Mouse (Mus musculus) hindbrain, embryonic 16.5 days (tissue): Measurements from ENCODE around the gene Olig1. TPM values are rescaled to one million over a fixed set of nuclear protein-coding genes. Genes with fewer than 3 reads are reported as not detected.
A peak's percentile ranks its signal among the peaks of the same experiment; 100 is the strongest.

Experiments used
- ATAC-seq: fragments of 200-750 bp; cut with Nextera tagmentation; 2 replicates; pipeline ENCODE4 v1.8.0; 2017; ENCODE audit warnings: moderate TSS enrichment, moderate library complexity
- H3K27ac ChIP-seq: fragments of 300-500 bp; sonication (generic); 2 replicates; pipeline ENCODE4 v1.5.1; 2014; ENCODE audit warnings: low read depth, mild to moderate bottlenecking, control low read depth, low read length, moderate library complexity
- H3K27me3 ChIP-seq: fragments of 300-500 bp; sonication (generic); replicated peaks from 2 replicates; pipeline ENCODE4 v1.6.1; 2014; ENCODE audit warnings: low read length; ENCODE audit not compliant: control insufficient read depth, insufficient read depth
- H3K36me3 ChIP-seq: fragments of 300-500 bp; sonication (generic); 2 replicates; pipeline ENCODE4 v1.6.1; 2014; ENCODE audit warnings: mild to moderate bottlenecking, low read length, moderate library complexity, mixed read lengths; ENCODE audit not compliant: control insufficient read depth, insufficient read depth
- H3K4me1 ChIP-seq: fragments of 300-500 bp; sonication (generic); 2 replicates; pipeline ENCODE4 v1.6.1; 2014; ENCODE audit warnings: low read depth, low read length; ENCODE audit not compliant: control insufficient read depth, insufficient read depth
- H3K4me2 ChIP-seq: fragments of 300-500 bp; sonication (generic); 2 replicates; pipeline ENCODE4 v1.6.1; 2014; ENCODE audit warnings: mild to moderate bottlenecking, low read length, control low read depth, moderate library complexity
- H3K4me3 ChIP-seq: fragments of 300-500 bp; sonication (generic); 2 replicates; pipeline ENCODE4 v1.5.1; 2014; ENCODE audit warnings: mild to moderate bottlenecking, low read length, control low read depth, moderate library complexity
- H3K9ac ChIP-seq: fragments of 300-500 bp; sonication (generic); 2 replicates; pipeline ENCODE4 v1.6.1; 2014; ENCODE audit warnings: low read depth, mild to moderate bottlenecking, control low read depth, low read length, moderate library complexity
- H3K9me3 ChIP-seq: fragments of 300-500 bp; sonication (generic); 2 replicates; pipeline ENCODE4 v1.6.1; 2014; ENCODE audit warnings: mild to moderate bottlenecking, low read length, moderate library complexity; ENCODE audit not compliant: control insufficient read depth
- WGBS: fragments of 180-500 bp; shearing (Covaris S2); extraction: QIAGEN DNeasy Blood & Tissue Kit; methylation state at CpG from one replicate; pipeline ENCODE4 v1.1.7; 2014; 5-methylcytosine and 5-hydroxymethylcytosine counted together
- polyA plus RNA-seq: library from polyadenylated mRNA; unstranded; fragments of >200 nt; fragmentation: Nextera tagmentation; extraction: Ambion mirVana; gene quantifications from 2 replicates; pipeline ENCODE4 v1.2.1, GENCODE M21; 2015

Gene Olig1
- polyA plus RNA-seq, 1 experiment from 2014 or later = 190 TPM

DNA sequence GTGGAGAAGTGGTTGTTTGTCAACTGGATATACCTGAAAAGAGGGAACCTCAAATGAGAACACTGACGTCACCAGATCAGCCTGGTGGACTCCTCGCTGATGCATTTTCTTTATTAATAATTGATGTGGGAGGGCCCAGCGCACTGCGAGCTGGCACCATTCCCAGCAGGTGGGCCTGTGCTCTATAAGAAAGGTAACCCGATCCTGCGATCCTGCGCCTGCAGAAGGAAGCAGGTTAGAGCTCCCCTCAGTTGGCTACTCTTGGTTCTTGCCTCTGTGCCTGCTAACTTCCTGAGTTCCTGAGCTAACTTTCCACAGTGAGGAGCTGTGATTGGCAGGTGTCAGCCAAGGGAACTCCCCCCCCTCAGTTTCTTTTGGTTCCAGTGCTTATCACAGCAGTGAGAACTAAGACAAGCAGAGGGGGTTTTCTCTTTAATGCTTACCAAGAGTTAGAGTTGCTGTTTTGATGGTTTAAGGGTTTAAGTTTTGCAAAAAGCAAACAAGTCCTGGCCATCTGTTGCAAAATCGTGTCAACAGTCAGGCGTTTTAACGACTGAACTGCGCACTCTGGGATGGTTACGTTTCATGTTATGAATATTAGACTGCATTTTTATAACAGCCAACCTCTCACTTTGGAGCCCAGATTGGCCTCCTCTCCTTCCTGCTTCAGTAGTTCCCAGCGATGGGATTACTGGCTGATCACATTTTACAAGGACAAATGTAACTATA, 684 bp upstream of the Olig1 start:
- no peak for ATAC-seq
- peak overlapping the region; percentile 87 for H3K4me2 ChIP-seq
- H3K4me3 ChIP-seq = peak overlapping the region; percentile 53
- WGBS = 4% methylated on average over 13 of the region's 13 CpGs
- H3K27ac ChIP-seq = no peak overlapping the region
- peaks cover 83% of the 10 kb centered on the region for H3K27me3 ChIP-seq
- H3K9me3 ChIP-seq = no peaks in the 10 kb centered on the region
- H3K4me1 ChIP-seq = peaks cover 21% of the 10 kb centered on the region
- H3K9ac ChIP-seq = no peak overlapping the region; the same call in 1 of the 2 replicates
- no peaks in the 10 kb centered on the region for H3K36me3 ChIP-seq

DNA sequence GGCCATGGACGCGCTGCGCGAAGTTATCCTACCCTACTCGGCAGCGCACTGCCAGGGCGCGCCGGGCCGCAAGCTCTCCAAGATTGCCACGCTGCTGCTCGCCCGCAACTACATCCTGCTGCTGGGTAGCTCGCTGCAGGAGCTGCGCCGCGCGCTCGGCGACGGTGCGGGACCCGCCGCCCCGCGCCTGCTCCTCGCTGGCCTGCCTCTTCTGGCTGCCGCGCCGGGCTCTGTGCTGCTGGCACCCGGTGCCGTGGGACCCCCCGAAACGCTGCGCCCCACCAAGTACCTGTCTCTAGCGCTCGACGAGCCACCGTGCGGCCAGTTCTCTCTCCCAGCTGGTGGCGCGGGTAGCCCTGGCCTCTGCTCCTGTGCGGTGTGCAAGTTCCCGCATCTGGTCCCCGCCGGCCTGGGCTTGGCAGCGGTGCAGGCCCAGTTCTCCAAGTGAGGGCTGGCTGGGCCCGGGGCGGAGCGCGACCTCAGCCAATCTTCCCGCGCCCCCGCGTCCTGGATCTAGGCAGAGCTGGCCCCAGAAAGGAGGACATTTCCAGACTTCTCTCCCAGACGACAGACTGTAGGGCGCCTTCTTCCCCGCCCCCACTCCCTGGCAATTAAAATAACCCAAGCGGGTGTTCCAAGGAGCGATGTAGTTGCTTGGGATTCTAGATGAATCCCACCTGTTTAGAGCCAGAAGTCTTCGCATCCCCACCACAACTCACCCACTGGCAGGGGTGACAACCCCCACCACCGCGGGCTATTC, 820 bp downstream of the Olig1 start:
- no peaks in the 10 kb centered on the region for H3K9me3 ChIP-seq
- peaks cover 21% of the 10 kb centered on the region for H3K4me1 ChIP-seq
- H3K4me3 ChIP-seq = peak overlapping the region; percentile 53
- H3K27ac ChIP-seq = peak overlapping the region; percentile 59
- peak overlapping the region; percentile 62 for H3K9ac ChIP-seq
- under 1% methylated on average over 63 of the region's 63 CpGs for WGBS
- peaks cover 85% of the 10 kb centered on the region for H3K27me3 ChIP-seq
- H3K36me3 ChIP-seq = no peaks in the 10 kb centered on the region
- peak; percentile 19; the same call in 1 of the 2 replicates for ATAC-seq
- H3K4me2 ChIP-seq = peak overlapping the region; percentile 87

DNA sequence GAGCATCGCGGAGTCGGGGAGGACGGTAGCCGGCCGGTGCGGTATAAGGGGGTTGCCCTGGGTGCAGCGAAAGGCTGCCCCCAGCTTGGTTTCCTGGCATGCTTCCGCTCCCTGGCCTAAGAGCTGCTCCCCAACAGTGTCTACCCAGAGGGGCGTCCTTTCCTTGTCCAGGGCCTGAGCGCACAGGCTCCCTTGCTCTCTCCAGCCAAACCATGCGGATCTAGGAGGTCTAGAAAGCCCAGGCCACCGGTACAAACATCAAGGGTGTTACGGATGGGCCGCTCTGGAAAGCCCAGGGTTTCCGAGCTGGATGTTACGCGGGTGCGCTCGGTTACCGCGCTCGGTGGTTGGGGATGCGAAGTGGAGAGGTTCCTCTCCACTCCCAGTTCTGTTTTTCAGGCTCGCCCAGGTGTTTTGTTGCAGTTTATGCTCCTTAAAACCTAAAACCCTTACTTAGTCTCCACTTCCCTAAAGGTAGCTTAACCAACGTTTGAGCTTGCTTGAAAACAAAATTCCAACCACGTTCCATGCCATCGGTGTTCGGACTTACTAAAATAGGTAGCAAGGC, 1.5 kb downstream of the Olig1 start:
- peak overlapping the region; percentile 62; the same call in 1 of the 2 replicates for H3K9ac ChIP-seq
- peak overlapping the region; percentile 53 for H3K4me3 ChIP-seq
- H3K4me1 ChIP-seq = peaks cover 21% of the 10 kb centered on the region
- no peaks in the 10 kb centered on the region for H3K9me3 ChIP-seq
- peaks cover 86% of the 10 kb centered on the region for H3K27me3 ChIP-seq
- ATAC-seq = no peak
- H3K36me3 ChIP-seq = no peaks in the 10 kb centered on the region
- under 1% methylated on average over 29 of the region's 29 CpGs for WGBS
- peak overlapping the region; percentile 59 for H3K27ac ChIP-seq
- H3K4me2 ChIP-seq = peak overlapping the region; percentile 87; the same call in 1 of the 2 replicates

DNA sequence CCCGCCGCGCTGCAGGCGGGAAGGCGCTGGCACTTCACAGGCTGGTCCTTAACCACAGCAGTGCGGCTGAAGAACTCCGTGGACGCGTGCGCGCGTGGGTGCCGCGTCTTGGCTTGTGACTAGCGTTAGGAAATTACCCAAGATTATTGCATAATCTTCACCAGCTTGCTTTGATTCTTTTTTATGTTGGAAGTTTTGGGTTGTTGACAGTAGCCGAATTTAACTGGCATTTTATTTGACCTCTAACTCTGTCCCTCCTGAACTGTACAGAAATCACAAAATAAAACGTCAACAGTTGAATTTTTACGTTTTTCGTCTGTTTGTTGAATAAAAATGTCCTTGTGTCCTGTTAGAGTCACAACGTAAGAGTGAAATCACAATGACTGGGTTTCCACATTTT, 2.1 kb downstream of the Olig1 start:
- Histone ChIP-seq H3K9me3 (no peaks in the 10 kb centered on the region), H3K4me2 (peak overlapping the region; percentile 28; the same call in 1 of the 2 replicates), H3K9ac (no peak overlapping the region; the same call in 1 of the 2 replicates), H3K27ac (peak overlapping the region; percentile 44; the same call in 1 of the 2 replicates), H3K27me3 (peaks cover 87% of the 10 kb centered on the region), H3K4me1 (peaks cover 21% of the 10 kb centered on the region), H3K4me3 (peak overlapping the region; percentile 53), H3K36me3 (no peaks in the 10 kb centered on the region)
- no peak for ATAC-seq
- 2% methylated on average over 20 of the region's 20 CpGs for WGBS

DNA sequence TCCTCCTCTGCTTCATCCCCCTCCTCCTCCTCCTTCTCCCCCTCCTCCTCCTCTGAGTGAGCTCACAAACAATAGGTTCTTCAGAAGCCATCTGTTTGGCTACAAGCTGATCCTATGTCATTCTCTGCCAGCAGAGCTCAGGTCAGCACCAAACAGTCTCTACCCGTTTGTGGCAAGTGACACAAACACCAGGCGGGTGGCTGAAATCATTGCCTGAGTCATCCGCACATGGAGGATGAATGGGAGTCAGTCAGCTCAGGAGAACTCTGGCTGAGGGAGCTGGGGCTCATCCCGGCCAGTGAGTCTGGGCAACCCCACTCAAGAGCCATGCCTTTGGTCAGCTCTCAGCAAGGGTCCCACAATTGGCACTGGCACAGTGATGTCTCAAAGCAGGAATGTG, 10.9 kb downstream of the Olig1 start:
- Histone ChIP-seq H3K9me3 (no peaks in the 10 kb centered on the region), H3K27me3 (peaks cover 48% of the 10 kb centered on the region), H3K27ac (no peak overlapping the region), H3K9ac (no peak overlapping the region), H3K4me2 (no peak overlapping the region), H3K4me1 (no peaks in the 10 kb centered on the region), H3K4me3 (no peak overlapping the region), H3K36me3 (no peaks in the 10 kb centered on the region)
- ATAC-seq = no peak
- 45% methylated on average over 4 of the region's 4 CpGs for WGBS

DNA sequence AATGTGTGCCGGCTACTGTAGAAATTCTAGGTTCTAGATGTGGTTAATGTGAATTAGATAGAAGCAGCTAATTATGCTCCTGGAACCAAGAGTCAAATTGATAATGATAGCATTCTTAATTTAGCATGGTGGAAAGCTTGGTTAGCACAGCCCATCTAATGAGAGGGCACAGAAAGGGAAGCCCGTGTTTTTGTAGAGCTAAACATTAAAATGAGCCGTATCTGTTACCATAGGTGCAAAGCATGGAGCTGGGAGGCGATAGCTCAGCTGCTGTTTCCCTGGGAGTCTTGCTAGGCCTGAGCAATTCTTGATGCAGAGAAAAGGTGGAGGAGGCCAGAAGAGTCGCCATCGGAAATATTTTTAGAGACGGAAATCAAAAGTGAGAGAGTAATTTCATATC, 22.5 kb downstream of the Olig1 start:
- no peaks in the 10 kb centered on the region for H3K4me1 ChIP-seq
- no peak overlapping the region for H3K27ac ChIP-seq
- H3K4me2 ChIP-seq = no peak overlapping the region
- H3K9ac ChIP-seq = no peak overlapping the region
- H3K4me3 ChIP-seq = no peak overlapping the region
- H3K36me3 ChIP-seq = no peaks in the 10 kb centered on the region
- peaks cover 2% of the 10 kb centered on the region; the same call in 1 of the 2 replicates for H3K9me3 ChIP-seq
- H3K27me3 ChIP-seq = peaks cover 25% of the 10 kb centered on the region
- 54% methylated on average over 7 of the region's 7 CpGs for WGBS
- no peak for ATAC-seq

DNA sequence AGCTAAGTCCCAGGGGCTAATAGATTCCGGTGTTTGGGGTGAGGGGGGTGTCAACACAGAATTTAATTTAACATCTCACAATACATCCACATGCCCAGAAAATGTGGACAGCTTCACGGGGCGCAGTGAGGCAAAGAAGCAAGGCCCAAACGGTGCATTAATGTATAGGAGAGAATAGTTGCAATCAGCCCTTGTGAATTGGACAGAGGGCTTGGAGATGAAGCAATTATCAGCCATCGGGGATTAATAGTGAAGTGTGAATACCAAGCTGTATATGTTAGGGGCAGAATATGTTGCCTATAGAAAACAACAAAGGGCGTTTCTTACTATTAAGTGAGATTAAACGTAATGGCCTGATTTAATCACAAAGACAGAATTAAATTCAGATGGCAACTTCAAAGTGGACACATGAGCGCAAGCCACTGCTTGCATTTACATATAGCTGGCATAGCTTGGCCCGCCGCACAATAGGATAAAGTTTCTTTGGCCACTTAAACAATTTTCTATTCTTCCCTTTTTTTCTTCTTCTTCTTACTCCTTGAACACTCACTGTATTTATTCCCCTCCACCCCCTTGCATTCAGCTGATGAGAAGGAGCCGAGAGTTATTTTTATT, 23.3 kb downstream of the Olig1 start:
- H3K9me3 ChIP-seq = peaks cover 2% of the 10 kb centered on the region; the same call in 1 of the 2 replicates
- no peak overlapping the region for H3K27ac ChIP-seq
- peaks cover 25% of the 10 kb centered on the region for H3K27me3 ChIP-seq
- H3K4me1 ChIP-seq = no peaks in the 10 kb centered on the region
- H3K9ac ChIP-seq = no peak overlapping the region
- ATAC-seq = no peak
- no peak overlapping the region for H3K4me2 ChIP-seq
- H3K4me3 ChIP-seq = no peak overlapping the region
- WGBS = 67% methylated on average over 11 of the region's 11 CpGs
- no peaks in the 10 kb centered on the region for H3K36me3 ChIP-seq

DNA sequence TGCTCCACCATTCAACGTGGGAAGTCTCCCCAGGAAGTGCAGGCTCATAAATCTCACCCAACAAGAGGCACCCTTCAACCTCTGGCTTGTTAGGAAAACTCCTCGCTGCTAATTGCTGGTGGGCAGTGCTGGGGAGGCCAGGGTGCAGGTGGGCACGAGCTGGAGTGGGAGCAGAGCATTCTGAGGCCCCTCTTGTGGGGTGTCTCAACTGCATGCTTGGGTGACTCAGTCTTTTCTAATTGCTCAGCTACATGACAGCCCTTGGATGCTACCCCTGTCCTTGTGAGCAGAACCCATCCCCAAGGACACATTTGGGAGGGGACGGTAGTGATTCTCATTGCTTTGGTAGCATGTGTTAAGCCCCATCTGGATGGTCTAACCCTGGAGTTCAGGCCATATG, 28.2 kb downstream of the Olig1 start:
- no peak overlapping the region for H3K4me2 ChIP-seq
- H3K27me3 ChIP-seq = peaks cover 30% of the 10 kb centered on the region
- no peak overlapping the region for H3K27ac ChIP-seq
- H3K9ac ChIP-seq = no peak overlapping the region
- no peak for ATAC-seq
- no peak overlapping the region for H3K4me3 ChIP-seq
- 25% methylated on average over 4 of the region's 4 CpGs for WGBS
- peaks cover 2% of the 10 kb centered on the region; the same call in 1 of the 2 replicates for H3K9me3 ChIP-seq
- H3K36me3 ChIP-seq = no peaks in the 10 kb centered on the region
- peaks cover 7% of the 10 kb centered on the region for H3K4me1 ChIP-seq
